Mouse (Mus musculus): Measurements from ENCODE around the gene Apbb1. TPM values are rescaled to one million over a fixed set of nuclear protein-coding genes. Genes with fewer than 3 reads are reported as not detected.

Apbb1 gene
- polyA plus RNA-seq, 1 experiment = 0.01 TPM

DNA sequence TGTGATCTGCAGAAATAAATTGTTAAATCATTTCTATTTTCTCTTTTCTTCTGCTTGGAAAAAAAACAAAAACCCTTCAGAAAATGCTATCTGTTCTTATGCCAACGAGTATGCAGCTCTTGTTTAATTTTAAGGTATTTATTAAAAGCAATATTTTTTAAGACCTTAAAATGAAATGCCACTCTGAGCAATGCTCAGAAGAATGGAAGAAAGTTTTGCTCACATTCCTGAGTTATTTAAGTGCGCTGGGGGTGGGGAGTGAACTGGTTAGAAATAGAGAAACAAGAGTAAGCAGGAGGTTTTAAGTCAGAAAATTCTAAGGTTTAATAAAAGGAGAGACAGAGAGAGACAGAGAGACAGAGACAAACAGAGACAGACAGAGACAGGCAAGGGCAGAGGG lies 61.7 kb downstream of the Apbb1 start:
- Histone ChIP-seq H3K9me3 (ENCODE audit: control insufficient read depth, low read length) (no peaks in the 10 kb centered on the region), H3K36me3 (ENCODE audit: control insufficient read depth) (no peaks in the 10 kb centered on the region), H3K4me1 (ENCODE audit: control insufficient read depth) (no peaks in the 10 kb centered on the region), H3K4me3 (replicated peaks) (no peak overlapping the region), H3K27me3 (ENCODE audit: control insufficient read depth) (no peaks in the 10 kb centered on the region)
- no peak for TF ChIP-seq GATA1 (IDR thresholded peaks at IDR 0.05; ENCODE audit: low read length)
- TF ChIP-seq TAL1 (IDR thresholded peaks at IDR 0.05; ENCODE audit: low read length) = no peak

DNA sequence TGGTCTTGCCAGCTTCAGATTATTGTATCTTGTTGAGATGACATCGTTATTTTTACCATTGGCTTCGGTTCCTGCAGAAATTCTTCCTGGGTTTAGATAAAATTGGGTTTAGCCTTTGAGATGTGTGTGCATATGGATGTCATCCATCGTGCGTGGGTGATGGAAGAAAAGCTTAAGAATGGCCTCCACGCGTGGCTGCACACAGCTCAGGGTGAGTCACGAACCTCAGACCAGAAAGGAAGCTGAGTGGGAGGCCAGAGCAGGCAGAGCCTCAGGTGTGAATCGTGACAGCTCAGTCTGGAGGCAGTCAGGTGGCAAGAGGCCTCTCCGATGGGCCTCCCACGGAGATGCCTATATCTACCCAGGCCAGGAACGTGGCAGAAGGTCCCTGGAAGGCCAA lies 62.1 kb downstream of the Apbb1 start:
- Histone ChIP-seq H3K4me1 (ENCODE audit: control insufficient read depth) (no peaks in the 10 kb centered on the region), H3K4me3 (replicated peaks) (no peak overlapping the region), H3K36me3 (ENCODE audit: control insufficient read depth) (no peaks in the 10 kb centered on the region), H3K9me3 (ENCODE audit: control insufficient read depth, low read length) (no peaks in the 10 kb centered on the region), H3K27me3 (ENCODE audit: control insufficient read depth) (no peaks in the 10 kb centered on the region)
- no peak for TF ChIP-seq GATA1 (IDR thresholded peaks at IDR 0.05; ENCODE audit: low read length)
- no peak for TF ChIP-seq TAL1 (IDR thresholded peaks at IDR 0.05; ENCODE audit: low read length)

DNA sequence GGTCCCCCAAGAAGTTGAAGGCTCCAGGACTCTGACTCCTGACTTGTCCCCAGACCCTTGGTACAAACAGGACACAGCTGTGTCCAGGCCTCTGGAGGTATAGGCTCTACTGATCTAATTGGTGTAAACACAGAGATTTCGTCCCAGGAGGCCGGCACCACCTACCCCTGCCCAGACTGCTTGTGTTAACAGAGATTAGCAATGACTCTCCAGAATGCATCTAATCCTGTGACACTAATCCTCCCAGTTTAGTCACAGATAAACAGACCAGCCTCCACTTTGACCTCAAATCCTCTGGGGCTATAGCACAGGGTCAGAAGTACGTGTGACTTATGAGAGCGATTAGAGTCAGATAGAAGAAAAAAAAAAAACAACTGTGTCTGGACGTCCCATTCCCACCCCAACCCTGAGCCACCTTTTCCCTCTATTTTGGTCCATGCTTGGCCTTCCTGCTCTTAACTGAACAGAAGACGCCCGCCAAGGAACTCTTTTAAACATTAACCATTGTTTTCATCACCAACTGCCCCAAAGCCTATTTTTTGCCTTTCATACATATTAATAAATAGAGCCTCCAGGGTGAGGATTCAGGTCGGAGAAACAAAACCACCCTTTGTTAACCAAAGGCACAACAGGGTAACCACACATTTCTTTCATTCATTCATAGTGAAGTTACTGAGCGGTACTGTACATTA lies 64.6 kb downstream of the Apbb1 start:
- Histone ChIP-seq H3K4me3 (replicated peaks) (no peak overlapping the region), H3K9me3 (ENCODE audit: control insufficient read depth, low read length) (no peaks in the 10 kb centered on the region), H3K27me3 (ENCODE audit: control insufficient read depth) (no peaks in the 10 kb centered on the region), H3K36me3 (ENCODE audit: control insufficient read depth) (no peaks in the 10 kb centered on the region), H3K4me1 (ENCODE audit: control insufficient read depth) (no peaks in the 10 kb centered on the region)
- TF ChIP-seq GATA1 (IDR thresholded peaks at IDR 0.05; ENCODE audit: low read length) = no peak
- TF ChIP-seq TAL1 (IDR thresholded peaks at IDR 0.05; ENCODE audit: low read length) = no peak

DNA sequence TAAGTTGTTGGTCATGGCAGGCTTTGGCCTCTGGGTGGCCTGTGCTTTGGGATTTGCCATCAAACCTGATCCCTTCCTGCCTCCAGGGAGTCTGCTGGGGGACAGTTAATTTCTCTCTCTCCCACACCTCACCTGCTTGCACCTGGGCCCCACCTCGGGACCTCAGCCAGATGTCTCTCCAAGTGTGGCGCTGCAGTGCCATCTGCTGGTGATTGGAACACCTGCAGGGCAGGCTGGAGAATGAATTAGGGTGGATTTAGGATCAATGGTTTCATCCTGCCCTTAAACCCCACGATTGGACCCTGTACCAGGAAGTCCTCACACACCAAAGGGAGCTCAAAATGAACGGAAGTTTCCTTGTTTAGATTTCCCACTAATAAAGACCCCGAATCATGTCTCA lies 66.3 kb downstream of the Apbb1 start:
- TF ChIP-seq GATA1 (IDR thresholded peaks at IDR 0.05; ENCODE audit: low read length) (no peak), TAL1 (IDR thresholded peaks at IDR 0.05; ENCODE audit: low read length) (no peak)
- H3K4me3 ChIP-seq (replicated peaks) = no peak overlapping the region
- H3K36me3 ChIP-seq (ENCODE audit: control insufficient read depth) = no peaks in the 10 kb centered on the region
- no peaks in the 10 kb centered on the region for H3K9me3 ChIP-seq (ENCODE audit: control insufficient read depth, low read length)
- H3K4me1 ChIP-seq (ENCODE audit: control insufficient read depth) = no peaks in the 10 kb centered on the region
- H3K27me3 ChIP-seq (ENCODE audit: control insufficient read depth) = no peaks in the 10 kb centered on the region

DNA sequence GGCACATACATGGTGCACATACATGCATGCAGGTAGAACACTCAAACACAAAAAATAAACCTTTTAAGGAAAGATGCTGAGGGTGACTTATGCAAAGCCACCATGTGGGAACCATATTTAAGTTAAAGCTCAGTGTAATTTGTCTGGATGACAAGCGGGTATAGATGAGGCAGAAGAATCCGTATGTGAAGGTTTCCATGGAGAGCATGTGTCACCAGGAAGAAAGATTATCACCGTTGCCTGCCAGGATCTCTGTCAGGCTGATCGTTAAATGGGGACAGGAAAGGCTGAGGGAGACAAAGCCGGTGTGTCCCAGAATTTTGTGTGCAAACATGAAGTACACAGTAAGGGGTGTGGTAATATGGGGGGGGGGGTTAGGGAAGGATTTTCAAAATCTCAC lies 66.9 kb downstream of the Apbb1 start:
- Histone ChIP-seq H3K36me3 (ENCODE audit: control insufficient read depth) (no peaks in the 10 kb centered on the region), H3K4me3 (replicated peaks) (no peak overlapping the region), H3K9me3 (ENCODE audit: control insufficient read depth, low read length) (no peaks in the 10 kb centered on the region), H3K4me1 (ENCODE audit: control insufficient read depth) (no peaks in the 10 kb centered on the region), H3K27me3 (ENCODE audit: control insufficient read depth) (no peaks in the 10 kb centered on the region)
- TF ChIP-seq GATA1 (IDR thresholded peaks at IDR 0.05; ENCODE audit: low read length) (no peak), TAL1 (IDR thresholded peaks at IDR 0.05; ENCODE audit: low read length) (no peak)

DNA sequence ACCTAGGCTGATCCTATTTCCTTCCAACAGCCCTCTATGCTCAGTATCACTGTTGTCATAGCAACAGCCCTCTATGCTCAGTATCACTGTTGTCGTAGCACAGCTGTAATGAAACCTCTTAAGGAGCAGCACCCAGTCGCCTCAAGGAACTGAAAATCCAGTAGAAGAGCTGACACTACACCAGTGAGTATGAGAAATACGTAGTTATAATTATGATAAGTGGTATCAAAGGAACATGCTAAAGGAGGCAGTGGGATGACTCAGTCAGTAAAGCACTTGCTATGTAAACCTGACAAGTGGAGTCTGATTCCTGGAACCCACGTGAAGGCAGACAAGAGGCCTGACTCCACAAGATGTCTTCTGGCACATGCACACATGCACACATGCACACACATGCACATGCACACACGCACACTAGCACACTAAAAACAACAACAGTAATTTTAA lies 67.6 kb downstream of the Apbb1 start:
- no peaks in the 10 kb centered on the region for H3K9me3 ChIP-seq (ENCODE audit: control insufficient read depth, low read length)
- H3K4me1 ChIP-seq (ENCODE audit: control insufficient read depth) = no peaks in the 10 kb centered on the region
- no peaks in the 10 kb centered on the region for H3K36me3 ChIP-seq (ENCODE audit: control insufficient read depth)
- no peak for TF ChIP-seq TAL1 (IDR thresholded peaks at IDR 0.05; ENCODE audit: low read length)
- TF ChIP-seq GATA1 (IDR thresholded peaks at IDR 0.05; ENCODE audit: low read length) = no peak
- no peak overlapping the region for H3K4me3 ChIP-seq (replicated peaks)
- no peaks in the 10 kb centered on the region for H3K27me3 ChIP-seq (ENCODE audit: control insufficient read depth)

DNA sequence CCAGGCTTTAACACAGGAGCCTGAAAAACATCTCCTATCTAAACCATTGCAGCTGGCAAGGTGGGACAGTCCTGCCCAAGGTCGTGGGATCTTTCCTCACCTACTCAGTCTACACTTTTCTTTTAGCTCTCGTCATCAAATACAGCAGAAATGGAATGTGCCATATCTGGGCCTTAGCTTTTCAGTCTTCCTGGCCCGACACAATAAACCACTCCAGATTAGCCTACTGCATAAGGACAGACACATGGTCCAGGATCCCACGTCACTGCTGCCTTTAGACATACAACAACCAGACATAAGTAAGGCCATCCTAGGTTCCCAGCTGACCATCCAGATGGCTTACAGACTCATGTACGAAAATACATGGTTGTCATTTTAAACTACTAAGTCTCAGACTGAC lies 71.3 kb downstream of the Apbb1 start:
- TF ChIP-seq GATA1 (IDR thresholded peaks at IDR 0.05; ENCODE audit: low read length) (no peak), TAL1 (IDR thresholded peaks at IDR 0.05; ENCODE audit: low read length) (no peak)
- no peaks in the 10 kb centered on the region for H3K9me3 ChIP-seq (ENCODE audit: control insufficient read depth, low read length)
- no peaks in the 10 kb centered on the region for H3K4me1 ChIP-seq (ENCODE audit: control insufficient read depth)

More for the DNA sequence above, 71.3 kb downstream of the Apbb1 start:
- Histone ChIP-seq H3K36me3 (ENCODE audit: control insufficient read depth) (no peaks in the 10 kb centered on the region), H3K4me3 (replicated peaks) (no peak overlapping the region), H3K27me3 (ENCODE audit: control insufficient read depth) (no peaks in the 10 kb centered on the region)

Other genes starting within 250 kb of the Apbb1 start
- not detected in 2 replicates for gene Olfr690, start 247.5 kb downstream of the Apbb1 start, polyA plus RNA-seq (2012)
- gene Olfr691, start 239.4 kb downstream of the Apbb1 start, polyA plus RNA-seq (2012) = not detected in 2 replicates
- not detected in 2 replicates for gene Olfr692, start 213.4 kb downstream of the Apbb1 start, polyA plus RNA-seq (2012)
- not detected in 2 replicates for gene Gm5901, start 206.6 kb downstream of the Apbb1 start, polyA plus RNA-seq (2012)
- gene Fam160a2, start 181.6 kb downstream of the Apbb1 start, polyA plus RNA-seq (2012) = 3.4 and 4.0 TPM in 2 replicates
- not detected in 2 replicates for gene Cnga4, start 177.1 kb downstream of the Apbb1 start, polyA plus RNA-seq (2012)
- not detected in 2 replicates for gene Cckbr, start 155.9 kb downstream of the Apbb1 start, polyA plus RNA-seq (2012)
- 0.07 TPM in 1 of 2 replicates, not detected in the other for gene Cavin3, start 99.4 kb downstream of the Apbb1 start, polyA plus RNA-seq (2012)
- gene Smpd1, start 27.3 kb downstream of the Apbb1 start, polyA plus RNA-seq (2012) = 2.2 and 2.8 TPM in 2 replicates
- gene Hpx, start 18.5 kb upstream of the Apbb1 start, polyA plus RNA-seq (2012) = not detected in 2 replicates
- 0.06 and 0.10 TPM in 2 replicates for gene Trim3, start 51.9 kb upstream of the Apbb1 start, polyA plus RNA-seq (2012)
- 24.4 and 28.7 TPM in 2 replicates for gene Timm10b, start 58.4 kb upstream of the Apbb1 start, polyA plus RNA-seq (2012)
- 1.5 and 1.7 TPM in 2 replicates for gene Arfip2, start 58.8 kb upstream of the Apbb1 start, polyA plus RNA-seq (2012)
- gene Gm45799, start 58.9 kb upstream of the Apbb1 start, polyA plus RNA-seq (2012) = 2.6 and 14.1 TPM in 2 replicates
- not detected in 2 replicates for gene Dnhd1, start 69.2 kb upstream of the Apbb1 start, polyA plus RNA-seq (2012)
- gene Ilk, start 154.9 kb upstream of the Apbb1 start, polyA plus RNA-seq (2012) = 2.9 and 3.1 TPM in 2 replicates
- gene Rrp8, start 155.7 kb upstream of the Apbb1 start, polyA plus RNA-seq (2012) = 0.76 and 0.80 TPM in 2 replicates
- 50.3 and 54.5 TPM in 2 replicates for gene Taf10, start 162.7 kb upstream of the Apbb1 start, polyA plus RNA-seq (2012)
- gene Tpp1, start 170.6 kb upstream of the Apbb1 start, polyA plus RNA-seq (2012) = 2.2 and 4.4 TPM in 2 replicates
- 0.01 TPM in 1 of 2 replicates, not detected in the other for gene Dchs1, start 206.0 kb upstream of the Apbb1 start, polyA plus RNA-seq (2012)
- gene Mrpl17, start 229.4 kb upstream of the Apbb1 start, polyA plus RNA-seq (2012) = 11.4 and 15.8 TPM in 2 replicates

Measured in erythroblast, embryonic 14.5 days (primary cell).